Mouse (Mus musculus): ENCODE results near the gene Syncrip. TPM values are rescaled to one million over a fixed set of nuclear protein-coding genes. Genes with fewer than 3 reads are reported as not detected.

Syncrip gene
- 100 to 1,000 TPM in 1 of 2 experiments, 10 to 100 TPM in 1; 96.0 to 101 TPM for polyA plus RNA-seq (2017; shearing (Covaris generic))

DNA sequence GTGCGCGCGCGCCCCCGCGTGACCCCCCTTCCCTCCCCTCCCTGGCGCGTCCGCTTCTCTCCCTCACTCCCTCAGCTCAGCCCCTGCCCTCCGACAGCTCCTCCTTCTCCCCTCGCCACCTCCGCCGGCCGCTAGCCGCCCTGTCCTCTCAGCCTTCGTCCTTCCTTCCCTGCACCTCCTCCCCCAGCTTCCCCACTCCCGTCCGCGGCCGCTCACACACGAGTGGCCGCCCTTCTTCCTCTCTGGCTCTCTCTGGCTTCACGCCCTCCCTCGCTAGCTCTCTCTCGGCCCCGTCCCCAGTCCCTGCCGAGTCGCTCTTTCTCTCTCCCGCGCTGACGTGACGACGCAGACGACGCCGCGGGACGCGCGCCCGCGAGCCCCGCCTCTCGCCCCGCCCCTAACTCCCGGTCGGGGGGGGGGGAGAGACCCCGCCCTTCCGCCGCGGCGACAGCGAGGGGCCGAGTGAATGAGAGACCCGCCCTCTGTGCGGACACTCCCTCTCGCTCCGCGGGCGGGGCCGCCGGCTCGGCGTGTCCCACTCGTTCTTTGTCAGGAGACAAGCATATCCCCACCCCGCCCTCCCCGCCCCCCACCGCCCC is at the start of gene Syncrip:
Syncrip (minus strand) TSS at position 345 of the 599 bp plus-strand sequence.
- peak; percentile 81 for ATAC-seq

DNA sequence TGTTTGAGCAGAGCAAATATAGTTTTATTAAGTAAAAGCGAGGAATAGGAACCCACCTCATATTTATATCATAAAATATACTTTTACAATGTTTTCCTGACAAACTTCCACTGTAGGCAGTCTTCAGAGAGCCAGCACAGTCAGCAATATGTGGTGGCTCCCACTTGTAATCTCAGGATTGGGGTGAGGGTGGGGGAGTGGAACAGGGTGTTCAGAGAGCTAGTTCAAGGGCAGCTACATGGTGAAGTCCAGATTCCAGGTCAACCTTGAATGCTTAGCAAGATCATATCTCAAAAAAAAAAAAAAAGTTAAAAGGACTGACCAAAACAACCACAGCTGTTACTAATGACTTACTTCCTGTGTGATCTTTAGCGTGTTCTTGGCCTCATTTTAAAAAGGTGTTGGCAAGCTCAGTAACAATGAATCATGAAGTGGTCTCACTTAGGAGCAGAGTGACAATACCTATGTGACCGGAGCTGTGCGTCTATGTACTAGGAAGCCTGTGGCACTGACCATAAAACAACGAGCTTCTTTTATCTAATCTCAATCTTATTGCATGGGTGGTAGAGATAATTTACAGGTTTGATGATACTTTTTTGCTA is 47.7 kb upstream of the Syncrip start:
- no peak for ATAC-seq

DNA sequence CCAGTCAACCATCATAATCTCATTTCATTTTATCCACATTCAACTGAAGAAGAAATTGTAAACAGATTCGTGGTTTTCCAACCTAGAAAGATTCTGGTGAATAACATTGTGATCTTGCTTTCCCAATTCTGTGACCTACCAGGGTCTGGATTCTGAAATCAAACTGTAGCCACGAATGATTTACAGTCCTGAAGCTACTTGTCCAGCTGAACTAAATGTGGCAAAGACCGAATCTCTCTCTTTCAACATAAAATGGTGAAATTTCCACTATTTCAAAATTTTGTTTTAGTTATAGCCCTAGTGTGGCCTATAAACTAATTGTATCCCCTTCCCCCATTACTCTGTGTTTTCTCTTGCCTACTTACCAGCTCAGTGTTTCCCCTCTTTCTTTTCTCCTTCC is 47.2 kb upstream of the Syncrip start:
- no peak for ATAC-seq

DNA sequence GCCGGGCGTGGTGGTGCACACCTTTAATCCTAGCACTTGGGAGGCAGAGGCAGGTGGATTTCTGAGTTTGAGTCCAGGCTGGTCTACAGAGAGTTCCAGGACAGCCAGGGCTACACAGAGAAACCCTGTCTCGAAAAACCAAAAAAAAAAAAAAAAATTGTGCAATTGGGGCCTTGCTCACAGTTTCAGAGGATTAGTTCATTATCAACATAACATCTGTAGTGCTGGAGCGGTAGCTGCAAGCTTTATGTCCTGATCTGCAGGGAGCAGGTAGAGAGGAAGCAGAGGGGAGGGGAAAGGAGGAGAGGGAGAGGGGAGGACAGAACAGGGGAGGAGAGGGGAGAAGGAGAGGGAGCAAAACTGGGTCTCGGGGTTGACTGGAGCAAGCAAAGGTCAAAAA is 46.4 kb upstream of the Syncrip start:
- ATAC-seq: no peak

DNA sequence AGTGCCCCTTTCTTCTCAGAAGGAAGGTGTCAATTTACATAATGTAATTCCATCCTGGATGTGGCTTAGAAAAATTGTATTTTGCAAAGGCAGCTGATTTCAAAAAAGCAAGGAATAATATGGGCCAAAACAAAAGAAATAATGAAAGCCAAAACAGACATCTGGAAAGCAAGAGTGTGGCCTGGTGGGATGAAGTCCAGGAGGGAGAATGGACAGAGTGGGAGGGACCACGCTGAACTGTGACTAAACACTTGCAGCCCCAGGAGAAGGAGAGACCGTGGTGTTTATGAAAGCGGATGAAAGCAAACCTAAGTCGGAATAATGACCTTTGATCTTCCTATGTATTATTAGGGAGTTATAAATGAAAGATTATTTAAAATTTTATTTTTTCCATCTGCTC is 45.6 kb upstream of the Syncrip start:
- ATAC-seq: no peak

DNA sequence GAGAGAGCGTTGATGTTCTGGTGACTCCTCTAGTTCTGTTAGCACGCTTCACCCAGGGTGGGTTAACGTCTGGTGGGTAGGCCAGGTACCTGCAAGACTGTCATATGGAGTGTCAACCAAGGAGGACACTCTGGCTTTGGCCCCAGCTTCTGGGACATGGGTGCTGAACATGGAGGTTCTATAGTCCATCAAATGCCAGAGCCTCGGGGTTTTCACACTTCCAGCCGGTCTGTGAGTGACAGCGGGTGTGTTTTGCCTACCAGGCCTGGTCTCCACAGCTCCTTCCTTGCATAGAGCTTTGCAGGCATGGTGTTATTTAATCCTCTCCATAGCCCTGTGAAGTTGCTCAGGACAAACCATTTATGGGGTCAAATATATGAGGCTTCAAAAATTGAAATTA is 43.0 kb upstream of the Syncrip start:
- ATAC-seq: no peak

DNA sequence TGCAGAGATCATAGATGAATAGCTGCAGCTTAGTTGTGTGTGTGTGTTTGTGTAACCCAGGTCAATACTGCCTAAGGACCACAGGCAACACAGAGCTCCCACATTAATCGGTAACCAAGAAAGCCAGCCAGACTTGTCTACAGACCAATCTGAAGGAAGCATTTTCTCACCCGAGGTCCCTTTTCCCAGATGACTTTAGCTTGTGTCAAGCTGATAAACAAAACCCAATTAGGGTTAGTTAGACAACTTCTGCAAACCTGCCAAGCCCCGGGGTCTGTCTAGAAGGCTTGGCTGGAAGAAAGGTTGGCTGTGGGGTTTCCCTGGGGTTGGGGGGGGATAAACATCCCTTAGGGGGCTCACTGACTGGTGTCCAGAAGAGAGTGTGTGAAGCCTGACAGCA is 42.4 kb upstream of the Syncrip start:
- ATAC-seq: no peak

DNA sequence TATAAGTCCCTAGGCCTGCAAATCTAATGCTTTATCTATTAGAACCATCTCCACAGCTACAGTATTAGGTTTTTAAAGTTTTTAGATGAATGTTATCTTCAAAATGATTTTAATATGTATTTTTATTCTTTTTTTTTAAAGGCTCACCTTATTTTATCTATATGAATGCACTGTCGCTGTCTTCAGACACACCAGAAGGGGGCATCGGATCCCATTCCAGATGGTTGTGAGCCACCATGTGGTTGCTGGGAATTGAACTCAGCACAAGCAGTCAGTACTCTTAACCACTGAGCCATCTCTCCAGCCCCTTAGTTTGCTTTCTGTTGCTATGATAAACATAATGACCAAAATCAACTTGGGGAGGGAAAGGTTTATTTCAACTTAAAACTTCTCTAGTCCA is 42.0 kb upstream of the Syncrip start:
- ATAC-seq: no peak

DNA sequence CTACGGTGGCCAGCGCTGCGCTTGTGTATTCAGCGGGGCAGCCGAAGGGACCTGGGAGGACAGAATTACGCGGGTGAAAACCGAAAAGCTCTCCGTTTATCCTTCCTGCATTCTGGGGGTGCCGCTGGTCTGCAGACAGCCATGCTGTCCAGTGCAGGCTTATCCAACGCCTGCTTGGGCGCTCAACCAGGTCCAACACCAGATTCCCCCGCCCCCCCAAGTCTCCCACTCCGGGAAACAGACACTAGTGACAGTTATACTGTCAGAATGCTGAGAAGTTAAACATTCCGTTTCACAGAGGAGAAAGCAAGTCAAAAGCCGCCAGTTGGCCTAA is 40.9 kb upstream of the Syncrip start:
- no peak for ATAC-seq

DNA sequence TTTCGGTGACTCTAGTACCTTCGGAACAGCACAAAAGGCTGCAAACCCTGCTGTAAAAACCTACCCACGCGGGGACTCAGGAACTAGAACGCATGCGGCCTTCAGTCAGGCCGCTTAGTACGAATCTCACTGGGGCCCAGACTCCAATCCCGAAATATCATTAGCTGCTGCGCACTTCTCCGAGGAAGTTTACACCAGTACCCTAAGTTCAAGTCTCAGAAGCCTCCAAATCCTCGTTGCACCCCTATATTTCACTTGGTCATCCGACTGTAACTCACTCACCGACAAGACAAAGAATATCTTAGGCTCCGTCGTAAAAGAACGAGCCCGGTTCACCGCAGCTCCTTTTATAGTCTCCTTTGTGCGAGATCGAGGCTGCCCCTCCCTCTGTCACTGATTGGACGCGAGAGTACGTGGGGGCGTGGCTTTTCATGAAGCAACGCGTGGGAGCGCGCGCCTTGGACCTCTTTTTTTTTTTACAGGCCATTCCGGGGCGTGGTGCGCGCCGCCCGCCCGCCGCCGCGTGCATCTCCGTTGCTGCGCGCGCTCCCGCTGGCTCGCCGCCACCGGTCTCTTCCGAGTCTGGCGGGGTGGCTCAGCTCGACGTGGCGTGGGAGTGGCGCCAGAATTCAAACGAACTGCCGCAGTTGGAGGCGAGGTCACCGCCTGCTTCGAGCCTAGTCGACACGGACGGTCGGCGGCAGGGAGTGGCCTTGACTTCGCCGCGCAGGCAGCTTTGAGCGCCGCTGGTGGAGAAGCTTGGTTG is 40.4 kb upstream of the Syncrip start:
- peak; percentile 91 for ATAC-seq

DNA sequence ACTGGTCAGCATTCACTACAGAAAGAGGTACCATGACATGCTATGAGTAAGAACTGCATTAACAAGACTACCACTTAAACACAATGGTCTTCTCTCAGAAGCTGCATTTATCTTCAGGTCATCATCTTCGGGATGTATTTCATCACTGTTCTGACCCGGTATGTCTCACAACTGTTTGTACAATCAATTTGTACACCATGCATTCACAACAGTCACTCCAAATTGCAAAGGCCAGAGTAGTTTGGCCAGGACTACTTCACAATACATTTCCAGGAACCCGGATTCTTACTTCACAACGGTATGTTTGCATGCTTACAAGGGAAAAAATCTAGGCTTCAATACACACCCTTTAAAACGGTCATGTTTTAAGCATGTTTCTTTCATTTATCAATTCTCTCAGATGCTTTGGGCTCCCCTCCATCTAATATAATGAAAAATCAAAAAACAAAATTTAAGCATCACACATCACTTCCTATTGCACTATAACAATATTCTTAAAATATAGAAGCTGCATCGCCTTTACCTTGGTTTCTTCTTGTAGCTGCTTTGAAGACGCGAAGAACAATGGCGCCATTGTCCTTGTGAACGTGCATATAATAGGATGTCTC is 39.7 kb upstream of the Syncrip start:
- no peak for ATAC-seq

DNA sequence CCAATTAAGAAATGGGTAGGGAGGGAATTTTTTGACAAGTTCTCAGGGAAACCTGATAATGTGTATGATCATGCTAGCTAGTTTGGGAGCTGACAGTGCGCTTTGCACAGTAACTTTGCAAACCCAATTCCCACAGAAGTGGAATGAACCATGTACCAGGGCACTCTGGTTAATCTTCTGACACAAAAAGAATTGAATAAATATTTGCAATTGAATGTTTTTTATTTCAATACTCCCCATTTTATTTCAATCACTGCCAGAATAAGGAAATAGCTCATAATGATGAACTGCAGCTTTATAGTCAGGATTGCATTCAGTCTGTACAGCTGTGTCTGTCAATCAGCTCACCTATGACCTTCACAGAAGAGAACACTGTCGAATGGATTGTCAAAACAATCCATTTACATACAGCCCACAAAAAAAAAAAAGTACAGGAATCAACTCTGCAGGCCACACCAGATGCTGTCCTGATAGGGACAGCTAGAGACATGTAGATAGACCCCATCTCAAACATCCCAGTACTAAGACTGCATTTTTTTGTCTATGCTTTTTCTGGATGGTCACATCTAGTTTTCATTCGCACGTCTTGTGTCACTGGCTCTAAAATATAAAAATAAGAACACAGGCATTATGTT is 38.6 kb upstream of the Syncrip start:
- no peak for ATAC-seq

DNA sequence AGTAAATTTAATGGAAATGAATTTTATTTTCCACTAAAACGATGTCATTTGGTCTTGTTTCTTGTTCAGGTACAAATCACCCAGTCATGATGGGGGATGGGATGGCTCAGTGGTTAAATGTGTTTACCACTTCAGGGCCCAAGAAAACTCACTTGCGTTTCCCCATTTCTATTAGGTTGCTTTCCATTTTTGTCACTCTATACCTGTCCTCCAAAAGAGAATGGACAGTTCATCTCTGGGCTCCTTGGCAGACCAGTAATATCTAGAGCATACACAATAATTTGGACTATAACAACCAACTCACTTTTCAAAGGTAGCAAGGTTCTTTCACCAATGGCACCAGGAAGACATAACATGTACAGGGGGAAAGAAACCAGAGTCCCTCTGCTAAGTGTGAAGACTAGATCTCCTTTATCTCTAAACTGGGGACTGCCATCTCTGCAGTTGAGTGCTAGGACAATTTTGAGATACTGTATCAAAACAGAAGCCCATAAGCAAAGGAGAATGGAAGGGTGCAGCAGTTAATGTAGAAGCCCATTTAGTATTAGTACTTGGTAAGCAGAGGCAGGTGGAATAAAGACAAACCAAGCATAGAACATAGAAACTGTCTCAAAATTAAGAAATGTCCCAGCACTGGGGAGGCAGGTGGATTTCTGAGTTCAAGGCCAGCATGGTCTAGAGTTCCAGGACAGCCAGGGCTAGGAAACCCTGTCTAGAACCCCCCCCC is 37.9 kb upstream of the Syncrip start:
- ATAC-seq: no peak

DNA sequence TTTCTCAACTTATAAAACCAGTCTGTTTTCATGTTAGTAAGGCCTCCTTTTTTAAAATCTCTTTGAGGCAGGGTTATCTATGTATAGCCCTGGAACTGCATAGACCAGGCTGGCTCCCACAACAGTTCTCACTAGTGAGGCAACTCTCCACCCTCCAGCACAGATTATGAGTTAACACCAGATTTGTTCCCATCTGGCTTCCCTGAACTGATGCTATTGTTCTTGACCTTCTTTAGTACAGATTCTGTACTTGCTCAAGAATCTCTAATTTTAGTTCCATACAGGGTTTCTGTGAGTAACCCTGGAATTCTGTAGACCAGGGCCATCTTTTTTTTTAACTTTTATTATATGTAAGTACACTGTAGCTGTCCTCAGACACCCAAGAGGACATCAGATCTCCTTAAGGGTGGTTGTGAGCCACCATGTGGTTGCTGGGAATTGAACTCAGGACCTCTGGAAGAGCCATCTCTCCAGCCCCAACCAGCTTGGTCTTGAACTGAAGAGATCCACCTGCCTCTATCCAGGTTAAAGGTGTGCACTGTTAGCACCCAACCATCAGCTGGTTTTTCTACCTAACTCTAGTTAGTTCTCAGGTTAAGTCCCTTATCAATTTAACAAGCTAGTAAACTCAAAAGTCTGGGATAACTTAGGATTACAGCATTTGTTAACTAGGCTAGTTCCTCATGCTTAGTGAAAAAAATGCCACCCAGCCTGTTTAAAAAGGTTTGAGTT is 37.2 kb upstream of the Syncrip start:
- ATAC-seq: no peak

DNA sequence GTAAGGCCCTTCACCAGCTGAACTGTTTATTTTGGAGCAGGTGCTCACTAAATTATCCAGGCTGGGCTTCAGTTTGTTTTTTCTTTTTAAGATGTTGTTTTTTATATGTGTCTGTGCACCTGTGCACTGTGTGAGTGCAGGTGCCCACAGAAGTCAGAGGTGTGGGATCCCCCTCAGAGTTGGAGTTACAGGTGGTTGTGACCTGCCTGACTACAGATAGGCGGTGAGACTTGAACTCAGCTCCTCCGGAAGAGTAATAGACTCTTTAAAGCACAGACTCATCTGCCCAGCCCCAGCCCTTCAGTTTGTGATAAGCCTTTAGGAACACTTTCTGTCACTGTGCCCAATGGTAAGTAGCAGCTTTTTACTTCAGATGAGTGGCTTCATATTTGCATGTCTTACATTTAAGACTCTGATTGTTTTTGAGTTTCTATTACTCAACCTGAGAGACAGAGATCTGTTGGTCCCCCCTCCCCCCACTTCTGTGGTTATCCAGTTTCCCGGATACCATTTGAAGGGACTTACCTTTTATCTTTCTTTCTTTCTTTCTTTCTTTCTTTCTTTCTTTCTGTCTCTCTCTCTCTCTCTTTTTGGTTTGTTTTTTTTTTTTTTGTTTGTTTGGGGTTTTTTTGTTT is 34.1 kb upstream of the Syncrip start:
- ATAC-seq: peak; percentile 82

DNA sequence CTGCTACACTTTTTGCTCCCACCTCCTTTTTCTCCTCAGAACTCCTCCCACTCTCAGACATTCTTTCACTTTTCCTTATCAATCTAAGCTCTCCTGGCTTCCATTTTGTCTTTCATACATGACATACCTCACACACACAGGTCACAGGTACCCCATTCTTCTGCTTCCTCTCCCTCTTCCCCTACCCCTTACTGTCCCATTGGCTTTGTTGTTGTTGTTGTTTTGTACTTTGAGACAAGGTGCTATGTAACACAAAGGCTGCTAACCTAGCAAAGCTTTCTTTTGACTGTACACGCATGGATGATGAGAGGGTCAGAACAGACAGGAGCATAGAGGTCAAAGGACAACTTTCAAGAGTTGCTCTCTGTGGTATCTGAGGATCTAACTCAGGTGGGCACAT is 33.2 kb upstream of the Syncrip start:
- peak; percentile 25 for ATAC-seq

DNA sequence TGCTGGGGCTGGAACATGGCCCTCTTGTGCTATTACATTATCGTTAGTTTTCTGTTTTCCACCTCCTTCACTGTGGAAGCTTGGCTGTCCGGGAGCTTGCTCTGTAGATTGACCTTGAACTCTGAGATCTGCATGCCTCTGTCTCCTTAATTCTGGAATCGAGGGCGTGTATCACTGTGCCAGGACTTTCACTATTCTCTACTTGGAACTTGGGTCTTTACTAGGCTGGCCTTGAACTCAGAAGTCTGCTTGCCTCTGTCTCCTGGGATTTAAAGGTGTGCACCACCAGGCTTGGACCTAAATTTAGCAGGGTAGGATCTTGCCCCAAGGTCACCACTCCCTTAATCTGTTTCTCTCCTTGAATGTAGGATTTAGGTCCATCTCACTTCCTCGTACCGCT is 19.5 kb upstream of the Syncrip start:
- ATAC-seq: no peak

DNA sequence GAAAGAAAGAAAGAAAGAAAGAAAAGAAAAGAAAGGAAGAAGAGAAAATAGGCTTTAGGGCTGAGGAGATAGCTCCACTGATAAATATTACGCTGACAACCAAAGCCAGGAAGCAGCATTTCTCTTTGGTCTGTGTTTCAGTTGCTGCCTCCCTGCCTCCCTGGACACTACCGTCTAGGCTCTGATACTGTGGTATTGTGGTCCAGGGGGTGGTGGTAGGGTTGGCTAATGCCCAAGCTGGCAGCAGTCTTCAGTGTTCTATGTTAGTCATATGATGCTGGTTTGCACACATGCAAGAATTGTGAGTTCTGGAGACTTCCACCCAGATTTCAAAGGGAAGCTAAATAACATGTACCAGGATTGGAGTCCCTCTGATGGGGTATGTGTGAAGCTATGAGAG is 17.7 kb upstream of the Syncrip start:
- no peak for ATAC-seq

DNA sequence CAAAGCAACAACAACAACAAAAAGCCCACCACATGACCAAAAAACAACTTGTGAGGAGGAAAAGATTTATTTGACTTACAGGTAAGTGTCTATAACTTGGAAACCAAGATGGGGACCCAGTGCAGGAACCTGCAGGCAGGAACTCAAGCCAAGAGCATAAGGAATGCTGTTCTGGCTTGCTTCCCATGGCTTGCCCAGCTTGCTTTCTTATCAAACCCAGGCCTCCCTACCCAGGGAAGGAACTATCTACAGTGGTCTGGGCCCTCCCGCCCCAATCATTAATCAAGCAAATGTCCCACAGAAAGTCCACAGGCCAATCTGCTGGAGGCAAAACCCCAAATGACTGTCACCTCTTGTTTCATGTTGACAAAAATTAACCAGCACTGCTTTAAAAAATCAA is 10.1 kb upstream of the Syncrip start:
- ATAC-seq: no peak

DNA sequence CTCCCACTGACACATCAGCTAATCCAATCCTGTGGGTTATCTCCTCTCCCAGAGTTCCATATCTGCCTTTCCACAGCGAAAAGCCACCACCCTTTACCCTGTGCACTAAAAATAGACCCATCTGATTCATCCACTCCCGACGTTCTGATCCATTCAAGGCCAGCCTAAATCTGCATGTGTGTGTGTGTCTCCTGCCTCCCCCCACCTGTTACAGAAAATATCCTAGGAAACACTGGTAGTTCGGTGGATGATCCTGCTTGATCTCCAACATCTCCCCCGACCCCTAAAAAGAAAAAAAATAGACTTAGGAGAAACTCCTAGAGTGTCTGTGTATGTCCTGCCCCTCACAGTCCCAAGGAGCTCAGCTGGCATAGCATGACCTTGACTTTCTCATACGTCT is 2.2 kb upstream of the Syncrip start:
- no peak for ATAC-seq

DNA sequence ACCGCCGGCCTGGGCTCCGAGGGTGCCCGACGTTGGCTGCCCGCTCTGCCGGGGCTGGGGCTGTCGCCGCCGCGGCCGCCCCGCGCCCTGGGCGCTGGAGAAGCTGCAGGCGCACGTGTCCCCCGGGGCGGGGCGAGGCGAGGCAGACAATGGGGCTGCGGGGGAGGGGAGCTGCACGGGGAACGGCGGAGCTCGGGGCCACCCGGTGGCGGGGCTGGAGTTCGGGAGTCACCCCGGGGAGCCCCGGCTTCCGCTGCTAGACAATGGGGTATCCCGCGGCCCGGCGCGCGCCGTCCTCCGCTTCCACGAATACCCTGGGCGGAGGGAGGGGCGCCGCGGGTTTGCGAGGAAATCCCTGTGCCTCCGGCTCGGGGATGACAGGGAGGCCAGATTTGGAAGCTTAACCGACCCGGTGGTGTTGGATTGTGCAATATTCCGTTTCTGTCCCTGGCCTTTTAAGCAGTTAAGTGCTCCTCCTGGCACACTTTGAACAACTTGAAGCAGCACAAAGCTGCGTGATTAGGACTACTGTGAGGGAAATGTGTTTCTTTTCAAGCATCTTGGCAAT is 539 bp upstream of the Syncrip start:
- peak; percentile 25 for ATAC-seq
